In genomic region chr8:42396886-42397285, GRCm38 (mm10) we compare ENCODE assay signal across 26 mouse cellular contexts.
"Had no signal": no experiment of that assay in that cellular context is flagged by ENCODE, and none has a peak within 500 bp of the region (broad histone marks: within the 10 kb centered on the region; RNA-seq: fewer than 3 reads in every experiment).

No protein-coding gene starts in this region.

- H3K4me3 ChIP-seq: embryonic facial prominence, embryonic 10.5 days; embryonic facial prominence, embryonic 12.5 days; embryonic facial prominence, embryonic 13.5 days; embryonic facial prominence, embryonic 15.5 days; erythroblast, embryonic 14.5 days; forebrain, embryonic 10.5 days; forebrain, embryonic 12.5 days; forebrain, embryonic 13.5 days; forebrain, embryonic 15.5 days; gastrocnemius, adult 2 months; heart, adult 2 months had no signal

- H3K9me3 ChIP-seq: embryonic facial prominence, embryonic 10.5 days; embryonic facial prominence, embryonic 12.5 days; embryonic facial prominence, embryonic 13.5 days; embryonic facial prominence, embryonic 15.5 days; forebrain, embryonic 10.5 days; forebrain, embryonic 12.5 days; forebrain, embryonic 13.5 days; forebrain, embryonic 15.5 days had no signal

- H3K4me1 ChIP-seq: embryonic facial prominence, embryonic 10.5 days; embryonic facial prominence, embryonic 12.5 days; embryonic facial prominence, embryonic 13.5 days; embryonic facial prominence, embryonic 15.5 days; forebrain, embryonic 10.5 days; forebrain, embryonic 12.5 days; forebrain, embryonic 13.5 days; forebrain, embryonic 15.5 days had no signal

- H3K27ac ChIP-seq: embryonic facial prominence, embryonic 10.5 days; embryonic facial prominence, embryonic 12.5 days; embryonic facial prominence, embryonic 13.5 days; embryonic facial prominence, embryonic 15.5 days; forebrain, embryonic 10.5 days; forebrain, embryonic 12.5 days; forebrain, embryonic 13.5 days; forebrain, embryonic 15.5 days; gastrocnemius, adult 2 months; heart, adult 2 months had no signal

- H3K4me2 ChIP-seq: embryonic facial prominence, embryonic 12.5 days; embryonic facial prominence, embryonic 13.5 days; embryonic facial prominence, embryonic 15.5 days; forebrain, embryonic 12.5 days; forebrain, embryonic 13.5 days; forebrain, embryonic 15.5 days had no signal

- DNase-seq: cerebellum, adult 9-10 months; cerebellum, adult 9-11 months; cerebellum, postnatal 14 days; cerebellum, postnatal 25 days; cerebellum, postnatal 36 days; embryo, embryonic 11 days; forebrain, postnatal 0 days; gastrocnemius, adult 2 months; gastrocnemius, postnatal 10 days; gastrocnemius, postnatal 14 days; gastrocnemius, postnatal 25 days; gastrocnemius, postnatal 36 days; heart, adult 11 months; heart, adult 18-20 months; heart, adult 2 months had no signal

- H3K36me3 ChIP-seq: embryonic facial prominence, embryonic 10.5 days; embryonic facial prominence, embryonic 12.5 days; embryonic facial prominence, embryonic 13.5 days; embryonic facial prominence, embryonic 15.5 days; forebrain, embryonic 10.5 days; forebrain, embryonic 12.5 days; forebrain, embryonic 15.5 days had no signal

- H3K9ac ChIP-seq: embryonic facial prominence, embryonic 12.5 days; embryonic facial prominence, embryonic 13.5 days; embryonic facial prominence, embryonic 15.5 days; forebrain, embryonic 12.5 days; forebrain, embryonic 13.5 days; forebrain, embryonic 15.5 days; forebrain, postnatal 0 days had no signal

- H3K27me3 ChIP-seq: embryonic facial prominence, embryonic 12.5 days; embryonic facial prominence, embryonic 13.5 days; embryonic facial prominence, embryonic 15.5 days; forebrain, embryonic 12.5 days; forebrain, embryonic 13.5 days; forebrain, embryonic 15.5 days had no signal

- ATAC-seq: forebrain, embryonic 13.5 days; forebrain, embryonic 14.5 days; forebrain, embryonic 15.5 days; forebrain, embryonic 16.5 days; forebrain, postnatal 0 days had no signal
